Mouse (Mus musculus) liver, embryonic 14.5 days (tissue): ENCODE results near the gene Osbpl3.

Experiments used
- CTCF ChIP-seq: IDR thresholded peaks from 2 replicates; pipeline ENCODE4 v1.5.1; 2016; ENCODE audit warnings: antibody characterized with exemption, low read depth, control low read depth
- EP300 ChIP-seq: IDR thresholded peaks from 2 replicates; pipeline ENCODE4 v1.6.1; 2016; ENCODE audit warnings: antibody characterized with exemption, low read depth

DNA sequence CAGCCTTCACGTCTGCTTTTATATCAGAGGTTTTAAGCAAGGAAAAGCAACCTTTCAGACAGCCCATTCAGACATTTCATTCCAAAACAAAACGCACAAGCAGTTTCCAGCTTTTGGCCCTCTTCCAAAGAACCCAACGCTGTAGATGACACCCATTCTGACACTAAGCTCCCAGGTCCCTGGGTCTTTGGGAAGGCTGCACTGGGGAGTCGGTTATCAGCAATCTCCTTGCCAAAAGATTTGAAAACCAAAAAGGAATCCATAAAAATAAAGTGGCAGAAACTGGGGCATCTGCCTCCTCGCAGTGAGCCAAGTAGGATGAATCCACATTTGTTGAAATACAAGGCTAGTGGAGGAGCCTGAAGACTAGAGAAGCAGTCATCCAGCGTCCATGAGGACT is 41.5 kb downstream of the Osbpl3 start:
- TF ChIP-seq CTCF = no peak
- no peak for TF ChIP-seq EP300
